Mouse (Mus musculus): ENCODE data around the gene Cnpy1. TPM values are rescaled to one million over a fixed set of nuclear protein-coding genes. Genes with fewer than 3 reads are reported as not detected.

Gene Cnpy1
- polyA plus RNA-seq, 1 experiment from 2014 or later, result 37.0 TPM

DNA sequence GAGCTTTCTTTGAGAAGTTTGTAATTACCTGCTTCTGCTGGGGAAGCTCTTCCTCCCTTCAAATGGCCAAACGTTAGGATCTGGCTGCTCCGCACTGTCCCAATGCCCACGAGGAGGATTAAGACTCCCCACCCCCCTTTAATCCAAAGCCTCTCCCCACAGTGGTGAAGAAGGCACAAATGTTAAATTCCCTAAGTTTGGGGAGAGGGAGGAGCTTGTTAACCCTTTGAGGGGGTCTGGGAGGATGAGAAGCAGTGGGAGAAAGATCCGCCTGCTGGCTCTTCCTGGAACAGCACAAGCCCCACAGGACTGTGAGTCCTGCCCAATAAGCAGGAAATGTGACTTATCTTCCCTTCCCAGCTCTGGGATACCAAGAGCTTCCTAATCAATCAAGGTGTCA lies 7.5 kb downstream of the Cnpy1 start:
- no peaks in the 10 kb centered on the region for H3K27me3 ChIP-seq
- H3K36me3 ChIP-seq, result no peaks in the 10 kb centered on the region
- 19% methylated on average over 4 of the region's 4 CpGs for WGBS
- no peaks in the 10 kb centered on the region for H3K9me3 ChIP-seq
- peak; percentile 38; the same call in 1 of the 2 replicates for ATAC-seq (ENCODE audit: low FRiP score, low read depth)
- no peak overlapping the region for H3K27ac ChIP-seq (replicated peaks)
- no peak overlapping the region for H3K4me3 ChIP-seq
- peaks cover 9% of the 10 kb centered on the region; the same call in 1 of the 2 replicates for H3K4me1 ChIP-seq (replicated peaks)
- no peak overlapping the region for H3K9ac ChIP-seq
- no peak overlapping the region for H3K4me2 ChIP-seq

DNA sequence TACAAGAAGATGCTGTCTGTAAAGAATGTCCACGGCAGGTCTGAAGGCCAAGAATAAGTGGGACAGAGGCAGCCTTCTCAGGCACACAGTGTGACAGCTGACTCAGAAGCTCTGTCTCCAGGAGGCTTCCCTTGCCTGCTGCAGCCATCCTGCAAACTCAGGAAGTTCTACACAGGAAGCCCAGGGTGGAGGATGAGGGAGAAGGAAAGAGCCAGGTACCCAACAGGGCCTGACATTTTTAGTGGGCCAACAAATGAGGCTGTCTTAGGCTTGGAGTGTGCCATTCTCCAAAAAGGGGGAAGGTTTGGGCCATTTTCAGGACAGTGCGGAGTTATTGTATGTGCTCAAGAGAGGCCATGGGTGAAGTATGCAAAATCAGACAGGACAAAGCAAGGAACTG lies 7.9 kb downstream of the Cnpy1 start:
- H3K36me3 ChIP-seq, result no peaks in the 10 kb centered on the region
- H3K4me1 ChIP-seq (replicated peaks), result peaks cover 9% of the 10 kb centered on the region; the same call in 1 of the 2 replicates
- H3K9me3 ChIP-seq, result no peaks in the 10 kb centered on the region
- ATAC-seq (ENCODE audit: low FRiP score, low read depth), result no peak
- no peak overlapping the region for H3K4me2 ChIP-seq
- no peak overlapping the region for H3K4me3 ChIP-seq
- no peaks in the 10 kb centered on the region for H3K27me3 ChIP-seq
- no peak overlapping the region for H3K27ac ChIP-seq (replicated peaks)
- no peak overlapping the region for H3K9ac ChIP-seq
- WGBS, result 76% methylated on average over 2 of the region's 2 CpGs

DNA sequence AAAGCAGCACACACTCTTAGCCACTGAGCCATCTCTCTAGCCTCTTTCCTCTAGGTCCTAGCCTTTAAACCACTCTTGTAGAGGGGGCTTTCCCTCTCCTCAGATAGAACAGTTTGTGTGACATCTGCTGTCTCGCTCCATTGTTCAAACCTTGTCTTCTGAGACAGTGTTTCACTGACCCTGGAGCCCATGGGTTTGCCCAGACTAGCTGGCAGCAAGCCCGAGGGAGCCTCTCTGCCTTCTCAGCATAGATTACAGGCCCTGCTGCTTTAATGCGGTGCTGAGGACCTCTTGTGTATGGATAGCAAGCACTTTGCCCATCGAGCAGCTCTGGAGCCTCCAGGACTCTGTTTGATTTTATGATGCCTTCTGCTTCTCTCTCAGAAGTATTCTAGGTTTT lies 8.6 kb downstream of the Cnpy1 start:
- H3K4me1 ChIP-seq (replicated peaks), result peaks cover 9% of the 10 kb centered on the region; the same call in 1 of the 2 replicates

DNA sequence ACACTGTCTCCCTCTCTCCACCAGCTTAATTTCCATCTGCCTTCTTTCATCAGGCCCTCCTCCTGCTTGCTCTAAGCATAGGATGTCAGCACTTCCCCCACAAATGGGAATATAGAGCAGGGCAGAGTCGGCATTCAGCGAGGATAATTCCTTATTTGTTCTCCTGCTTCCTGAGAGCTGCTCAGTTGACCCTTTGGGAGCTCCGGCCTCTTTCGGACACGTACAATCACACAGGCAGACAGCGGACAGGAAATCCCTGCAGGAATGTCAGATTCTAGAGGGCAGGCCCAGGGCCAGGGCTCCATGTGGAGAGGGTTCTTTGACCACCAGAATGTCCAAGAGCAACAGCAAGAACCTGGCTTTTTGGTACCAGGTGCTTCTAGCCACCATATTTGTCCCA lies 9.5 kb downstream of the Cnpy1 start:
- Histone ChIP-seq H3K27me3 (no peaks in the 10 kb centered on the region), H3K9ac (no peak overlapping the region), H3K27ac (replicated peaks) (no peak overlapping the region), H3K9me3 (no peaks in the 10 kb centered on the region), H3K36me3 (no peaks in the 10 kb centered on the region), H3K4me1 (replicated peaks) (peaks cover 9% of the 10 kb centered on the region; the same call in 1 of the 2 replicates), H3K4me2 (no peak overlapping the region), H3K4me3 (no peak overlapping the region)
- ATAC-seq (ENCODE audit: low FRiP score, low read depth), result no peak
- 26% methylated on average over 6 of the region's 6 CpGs for WGBS

More for the DNA sequence above, 8.6 kb downstream of the Cnpy1 start:
- Histone ChIP-seq H3K27me3 (no peaks in the 10 kb centered on the region), H3K4me3 (no peak overlapping the region), H3K9ac (no peak overlapping the region), H3K27ac (replicated peaks) (no peak overlapping the region), H3K4me2 (no peak overlapping the region), H3K9me3 (no peaks in the 10 kb centered on the region), H3K36me3 (no peaks in the 10 kb centered on the region)
- peak; percentile 66 for ATAC-seq (ENCODE audit: low FRiP score, low read depth)
- 31% methylated on average over 4 of the region's 4 CpGs for WGBS

DNA sequence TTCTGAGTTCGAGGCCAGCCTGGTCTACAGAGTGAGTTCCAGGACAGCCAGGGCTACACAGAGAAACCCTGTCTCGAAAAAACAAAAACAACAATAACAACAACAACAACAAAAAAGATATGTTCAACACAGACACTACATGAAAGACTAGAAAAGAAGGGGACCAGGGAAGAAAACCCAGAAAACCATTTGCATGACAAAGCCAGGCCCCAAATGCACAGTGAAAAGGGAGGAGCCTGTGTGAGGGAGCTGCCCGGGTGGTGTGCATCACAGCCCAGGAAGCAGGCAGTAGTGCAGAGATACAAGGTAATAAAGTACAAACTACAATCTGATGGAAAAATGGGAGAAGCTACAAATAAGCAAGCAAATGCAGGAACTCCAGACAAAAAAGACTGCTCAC lies 13.5 kb downstream of the Cnpy1 start:
- no peak overlapping the region for H3K9ac ChIP-seq

DNA sequence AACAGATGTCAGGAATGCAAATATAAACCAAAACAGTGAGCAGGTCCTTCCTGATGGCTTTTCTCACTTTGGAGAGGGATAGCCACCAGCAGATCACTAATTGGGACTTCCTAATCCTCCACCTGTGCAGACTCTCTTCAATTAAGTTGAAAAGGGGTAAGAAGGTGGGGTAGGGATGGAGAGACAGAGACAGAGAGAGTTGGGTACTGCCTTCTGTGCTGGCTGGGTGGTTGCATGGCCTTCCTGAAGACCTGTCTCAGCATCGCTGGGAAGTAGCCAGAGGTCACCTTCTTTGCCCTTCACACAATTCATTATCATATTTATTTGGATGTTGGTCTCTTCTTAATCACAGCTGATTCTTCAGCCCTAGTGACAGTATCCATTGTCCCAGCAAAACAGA lies 26.0 kb downstream of the Cnpy1 start:
- WGBS, result 82% methylated on average over 1 of the region's 1 CpGs
- no peaks in the 10 kb centered on the region for H3K27me3 ChIP-seq
- ATAC-seq (ENCODE audit: low FRiP score, low read depth), result no peak
- no peaks in the 10 kb centered on the region for H3K36me3 ChIP-seq
- no peak overlapping the region for H3K4me2 ChIP-seq
- H3K4me1 ChIP-seq (replicated peaks), result no peaks in the 10 kb centered on the region
- H3K9ac ChIP-seq, result no peak overlapping the region
- no peak overlapping the region for H3K4me3 ChIP-seq
- H3K9me3 ChIP-seq, result no peaks in the 10 kb centered on the region
- no peak overlapping the region for H3K27ac ChIP-seq (replicated peaks)

More for the DNA sequence above, 13.5 kb downstream of the Cnpy1 start:
- Histone ChIP-seq H3K27ac (replicated peaks) (no peak overlapping the region), H3K36me3 (no peaks in the 10 kb centered on the region), H3K4me3 (no peak overlapping the region), H3K9me3 (no peaks in the 10 kb centered on the region), H3K4me1 (replicated peaks) (peaks cover 3% of the 10 kb centered on the region; the same call in 1 of the 2 replicates), H3K27me3 (no peaks in the 10 kb centered on the region), H3K4me2 (no peak overlapping the region)
- ATAC-seq (ENCODE audit: low FRiP score, low read depth), result no peak
- WGBS, result 62% methylated on average over 3 of the region's 3 CpGs

DNA sequence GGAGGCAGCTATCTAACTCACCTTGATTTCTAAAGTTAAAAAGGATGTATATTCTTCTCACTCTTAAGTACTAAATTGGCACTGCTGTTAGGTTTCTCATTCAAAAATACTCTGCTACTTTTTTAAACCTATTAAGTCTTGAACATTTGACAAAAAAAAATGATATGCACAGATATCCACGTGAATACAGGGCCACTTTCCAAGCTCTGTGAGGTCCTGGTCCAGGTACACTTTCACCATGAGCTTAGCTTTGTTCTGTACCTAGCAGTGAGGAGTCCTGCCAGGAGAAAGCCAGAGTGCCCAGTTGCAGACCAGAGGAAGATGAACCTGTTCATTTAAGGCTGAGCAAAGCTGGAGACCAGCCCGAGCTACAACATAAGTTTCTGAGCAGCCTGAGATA lies 32.2 kb downstream of the Cnpy1 start:
- no peak overlapping the region for H3K27ac ChIP-seq (replicated peaks)
- no peak overlapping the region for H3K4me2 ChIP-seq
- H3K36me3 ChIP-seq, result no peaks in the 10 kb centered on the region
- H3K9me3 ChIP-seq, result no peaks in the 10 kb centered on the region
- H3K9ac ChIP-seq, result no peak overlapping the region
- peaks cover 31% of the 10 kb centered on the region for H3K27me3 ChIP-seq
- 71% methylated on average over 2 of the region's 2 CpGs for WGBS
- no peak for ATAC-seq (ENCODE audit: low FRiP score, low read depth)
- H3K4me1 ChIP-seq (replicated peaks), result peaks cover 19% of the 10 kb centered on the region
- no peak overlapping the region for H3K4me3 ChIP-seq

DNA sequence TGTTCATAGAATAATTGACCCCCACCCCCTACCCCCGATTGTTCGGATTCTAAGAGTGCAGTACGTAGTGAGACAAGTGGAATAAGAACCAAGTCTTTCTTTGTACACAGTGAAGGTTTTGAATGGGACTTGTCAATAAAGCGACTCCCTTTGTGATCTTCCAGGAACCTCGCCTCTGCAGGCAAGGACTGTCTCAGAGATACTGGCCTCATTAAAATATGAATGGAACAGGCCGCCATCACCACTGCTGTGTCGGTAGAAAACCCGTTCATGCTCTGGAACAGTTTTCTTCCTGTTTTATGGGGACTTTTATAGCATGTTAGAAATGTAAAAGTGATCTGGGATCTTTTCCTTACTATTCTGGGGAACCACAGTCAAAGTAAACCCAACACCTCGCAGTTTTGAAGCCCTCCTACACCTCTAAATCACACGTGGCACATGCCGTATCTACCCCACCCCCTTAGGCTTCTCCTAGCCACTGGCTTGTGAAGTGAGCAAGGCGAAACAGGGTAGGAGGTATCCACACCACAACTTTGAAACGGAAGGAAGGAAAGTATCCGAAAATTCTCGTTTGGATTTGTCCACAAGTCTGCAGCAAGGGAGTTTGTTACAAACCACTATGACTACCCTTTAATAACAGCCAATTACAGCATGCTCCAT lies 33.8 kb downstream of the Cnpy1 start:
- no peak overlapping the region for H3K4me3 ChIP-seq
- no peak overlapping the region for H3K9ac ChIP-seq
- ATAC-seq (ENCODE audit: low FRiP score, low read depth), result no peak
- H3K4me1 ChIP-seq (replicated peaks), result peaks cover 19% of the 10 kb centered on the region
- peaks cover 45% of the 10 kb centered on the region for H3K27me3 ChIP-seq
- H3K36me3 ChIP-seq, result no peaks in the 10 kb centered on the region
- H3K27ac ChIP-seq (replicated peaks), result 0 out of 2 replicates have a peak overlapping the region, but pooled peaks have one; percentile 8
- peak overlapping the region; percentile 75 for H3K4me2 ChIP-seq
- no peaks in the 10 kb centered on the region for H3K9me3 ChIP-seq
- WGBS, result 5% methylated on average over 15 of the region's 15 CpGs

DNA sequence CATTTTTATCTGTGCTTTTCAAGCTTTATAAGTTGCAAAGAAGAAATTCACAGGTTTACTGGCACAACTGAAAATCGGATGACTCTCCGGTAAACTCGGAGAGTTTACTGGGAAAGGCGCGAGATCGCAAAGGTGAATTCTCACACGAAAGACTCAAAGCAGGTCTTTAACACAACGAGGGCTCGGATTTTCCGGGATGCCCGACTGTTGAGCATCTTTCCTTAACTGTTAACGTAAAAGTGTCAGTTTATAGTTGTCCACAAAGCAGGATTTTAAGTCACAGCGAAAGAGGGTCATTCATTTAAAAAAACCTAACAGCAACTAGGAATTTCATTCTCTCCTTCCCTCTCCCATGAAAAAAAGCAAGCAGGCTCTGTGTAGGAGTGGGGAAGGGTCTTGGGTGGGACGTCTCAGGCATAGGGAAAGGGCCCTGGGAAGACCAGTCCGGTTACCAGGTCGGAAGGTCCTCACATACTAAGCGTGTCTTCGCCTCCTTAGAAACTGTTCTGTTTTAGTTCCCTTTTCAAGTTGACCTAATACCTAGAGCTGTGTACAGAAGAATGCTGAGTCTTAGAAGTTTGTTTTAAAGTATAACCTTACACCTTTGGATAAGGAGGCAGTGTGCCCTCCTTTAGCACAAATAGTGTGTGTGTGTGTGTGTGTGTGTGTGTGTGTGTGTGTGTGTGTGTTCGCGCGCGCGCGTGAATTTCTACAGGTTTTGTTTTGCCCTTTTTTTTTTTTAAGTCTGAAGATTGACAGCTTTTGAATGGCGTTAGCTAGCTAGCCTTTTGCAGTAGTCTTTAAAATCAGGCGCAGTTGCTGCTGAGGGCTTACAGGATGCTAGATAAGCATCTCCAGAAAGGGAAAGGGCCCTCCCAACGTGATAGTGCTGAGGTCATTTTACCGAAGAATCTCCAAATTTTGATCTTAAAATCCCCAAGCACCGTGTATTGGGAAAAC lies 34.7 kb downstream of the Cnpy1 start:
- Histone ChIP-seq H3K9me3 (no peaks in the 10 kb centered on the region), H3K9ac (no peak overlapping the region), H3K27ac (replicated peaks) (peak overlapping the region; percentile 32), H3K4me3 (peak overlapping the region; percentile 46), H3K36me3 (no peaks in the 10 kb centered on the region), H3K4me2 (peak overlapping the region; percentile 75), H3K27me3 (peaks cover 52% of the 10 kb centered on the region), H3K4me1 (replicated peaks) (peaks cover 19% of the 10 kb centered on the region)
- 2% methylated on average over 29 of the region's 29 CpGs for WGBS
- ATAC-seq (ENCODE audit: low FRiP score, low read depth), result no peak

DNA sequence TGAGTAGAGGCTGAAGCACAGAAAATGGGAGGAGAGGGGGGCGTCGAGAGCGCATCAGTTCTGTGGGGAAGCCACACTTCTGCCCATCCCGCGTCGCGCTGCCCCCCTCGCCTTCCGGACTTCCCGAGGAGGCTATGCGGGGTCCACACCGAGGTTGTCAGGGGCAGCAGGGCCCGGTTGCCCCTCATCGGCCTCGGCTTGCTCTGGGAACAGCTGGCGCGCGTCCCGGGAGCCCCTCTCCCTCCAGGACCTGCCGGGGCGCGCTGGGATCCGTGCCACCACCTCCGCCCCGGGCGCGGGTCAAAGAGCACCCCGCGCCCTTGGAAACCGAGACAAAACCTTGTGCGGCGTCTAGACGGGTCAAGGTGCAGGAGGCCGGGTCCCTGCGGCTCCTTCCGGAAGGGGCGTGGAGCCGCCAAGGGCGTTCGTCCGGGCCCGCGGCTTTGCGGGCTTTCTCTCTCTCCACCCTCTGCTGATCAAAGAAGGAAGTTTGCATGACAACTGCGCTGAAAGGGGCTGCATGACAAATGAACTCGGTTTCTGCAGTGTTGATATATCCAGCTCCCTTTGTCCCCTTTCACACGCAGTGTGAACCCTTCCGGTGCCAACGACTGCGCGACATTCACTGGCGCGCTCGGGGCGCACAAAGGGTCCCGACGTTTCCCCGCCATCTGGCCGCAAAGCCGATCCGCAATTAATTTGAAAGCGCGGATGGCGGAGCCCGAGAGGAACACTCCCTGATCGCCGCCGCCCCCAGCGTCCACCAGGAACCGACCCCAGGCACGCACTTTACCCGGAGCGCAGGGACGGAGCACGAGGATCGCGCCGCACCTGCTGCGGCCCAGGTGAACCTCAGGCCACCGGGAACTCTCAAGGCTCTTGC lies 35.8 kb downstream of the Cnpy1 start:
- H3K36me3 ChIP-seq, result no peaks in the 10 kb centered on the region
- ATAC-seq (ENCODE audit: low FRiP score, low read depth), result peak; percentile 76
- peak overlapping the region; percentile 45 for H3K9ac ChIP-seq
- peak overlapping the region; percentile 75 for H3K4me2 ChIP-seq
- under 1% methylated on average over 78 of the region's 80 CpGs for WGBS
- peak overlapping the region; percentile 66 for H3K27ac ChIP-seq (replicated peaks)
- H3K4me3 ChIP-seq, result peak overlapping the region; percentile 46
- no peaks in the 10 kb centered on the region for H3K9me3 ChIP-seq
- peaks cover 54% of the 10 kb centered on the region for H3K27me3 ChIP-seq
- H3K4me1 ChIP-seq (replicated peaks), result peaks cover 19% of the 10 kb centered on the region

DNA sequence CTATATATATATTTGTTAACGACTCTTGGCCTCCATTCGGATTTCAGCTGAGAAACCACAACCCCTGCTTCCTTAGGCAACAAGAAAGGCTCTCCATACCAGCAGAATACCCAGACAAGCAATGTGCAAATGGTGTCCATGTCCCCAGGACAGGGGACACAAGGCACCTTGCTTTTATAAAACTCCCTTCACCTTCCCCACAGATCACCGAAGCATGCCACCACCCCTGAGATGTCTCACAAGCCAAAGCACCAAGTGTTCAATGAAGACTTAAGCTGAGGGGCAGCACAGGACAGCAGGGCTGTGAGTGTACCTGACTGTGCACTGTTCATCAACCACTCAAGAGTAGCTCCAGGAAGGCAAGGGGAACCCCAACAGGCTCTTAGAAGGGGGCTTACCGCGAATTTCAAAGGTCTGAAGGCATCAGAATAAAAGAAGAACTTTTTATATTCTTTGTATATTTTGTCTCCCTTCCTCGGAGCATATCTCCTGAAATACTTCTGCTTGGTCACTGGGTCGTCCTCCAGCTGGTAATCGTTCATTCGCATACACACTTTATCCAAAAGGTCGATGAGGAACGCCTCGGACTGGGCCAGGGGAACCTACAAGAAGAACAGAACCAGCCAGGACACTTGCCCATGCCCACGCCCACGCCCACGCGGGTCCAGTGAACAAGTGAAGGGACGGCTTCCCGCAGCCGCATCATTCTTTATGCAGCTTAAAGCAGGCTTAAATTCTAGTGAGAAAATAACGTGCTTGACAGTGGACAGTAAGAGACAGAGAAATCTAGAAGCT lies 36.7 kb downstream of the Cnpy1 start:
- Histone ChIP-seq H3K27ac (replicated peaks) (peak overlapping the region; percentile 66), H3K9me3 (no peaks in the 10 kb centered on the region), H3K27me3 (peaks cover 54% of the 10 kb centered on the region), H3K4me1 (replicated peaks) (peaks cover 19% of the 10 kb centered on the region), H3K36me3 (no peaks in the 10 kb centered on the region), H3K4me3 (peak overlapping the region; percentile 46), H3K4me2 (peak overlapping the region; percentile 75), H3K9ac (peak overlapping the region; percentile 45)
- no peak for ATAC-seq (ENCODE audit: low FRiP score, low read depth)
- 12% methylated on average over 20 of the region's 20 CpGs for WGBS

Data from hindbrain, embryonic 15.5 days (tissue).